Mouse (Mus musculus) testis, adult 2 months (tissue): ENCODE results near the gene Ctf1. TPM values are rescaled to one million over a fixed set of nuclear protein-coding genes. Genes with fewer than 3 reads are reported as not detected.
A peak's percentile ranks its signal among the peaks of the same experiment; 100 is the strongest.

Experiments
- H3K27ac ChIP-seq: fragments of 200-500 bp; 2 replicates; pipeline ENCODE4 v1.5.1; 2012; ENCODE audit warnings: low read depth, low read length; ENCODE audit not compliant: control insufficient read depth, insufficient read depth
- H3K27me3 ChIP-seq: fragments of 200-500 bp; 2 replicates; pipeline ENCODE4 v1.6.1; 2012; ENCODE audit warnings: mild to moderate bottlenecking, low read length, moderate library complexity; ENCODE audit not compliant: control insufficient read depth, insufficient read depth
- H3K36me3 ChIP-seq: fragments of 200-500 bp; 2 replicates; pipeline ENCODE4 v1.6.1; 2012; ENCODE audit warnings: mild to moderate bottlenecking, low read length; ENCODE audit not compliant: control insufficient read depth, insufficient read depth
- H3K4me1 ChIP-seq: fragments of 200-500 bp; 2 replicates; pipeline ENCODE4 v1.6.1; 2012; ENCODE audit warnings: low read length; ENCODE audit not compliant: control insufficient read depth, insufficient read depth
- H3K4me3 ChIP-seq: fragments of 200-500 bp; 2 replicates; pipeline ENCODE4 v1.5.1; 2012; ENCODE audit warnings: low read depth, mild to moderate bottlenecking, low read length, moderate library complexity, mixed read lengths; ENCODE audit not compliant: control insufficient read depth
- CTCF ChIP-seq: fragments of 200-500 bp; IDR thresholded peaks from 2 replicates; pipeline ENCODE4 v1.5.1; 2012; ENCODE audit warnings: low read depth, mild to moderate bottlenecking, inconsistent platforms, low read length, moderate library complexity; ENCODE audit not compliant: control insufficient read depth, insufficient read depth, insufficient replicate concordance
- POLR2A ChIP-seq: fragments of 200-500 bp; IDR thresholded peaks from 2 replicates; pipeline ENCODE4 v1.6.1; 2012; ENCODE audit warnings: low read depth, mild to moderate bottlenecking, inconsistent platforms, low read length, moderate library complexity; ENCODE audit not compliant: control insufficient read depth
- polyA plus RNA-seq: library from polyadenylated mRNA; depleted of rRNA; stranded (reverse); fragments of >200 nt; gene quantifications from 2 replicates; pipeline ENCODE4 v1.2.3, GENCODE M21; 2012; rRNA removed

Ctf1 gene
- polyA plus RNA-seq, 1 experiment = 4.7 TPM

- Histone ChIP-seq H3K27me3 (no peaks in the 10 kb centered on the region), H3K27ac (no peak overlapping the region), H3K4me3 (no peak overlapping the region), H3K36me3 (no peaks in the 10 kb centered on the region), H3K4me1 (peaks cover 3% of the 10 kb centered on the region)
- TF ChIP-seq CTCF (peak; percentile 81; the same call in 1 of the 2 replicates), POLR2A (no peak)
Measured at GRCm38 (mm10) chr7:127761026-127761425, 48.5 kb downstream of the Ctf1 start.

- Histone ChIP-seq H3K27me3 (no peaks in the 10 kb centered on the region), H3K36me3 (no peaks in the 10 kb centered on the region), H3K27ac (no peak overlapping the region), H3K4me1 (peaks cover 20% of the 10 kb centered on the region), H3K4me3 (no peak overlapping the region)
- TF ChIP-seq POLR2A (no peak), CTCF (no peak)
Measured at GRCm38 (mm10) chr7:127763642-127764041, 51.1 kb downstream of the Ctf1 start.

GRCm38 (mm10) chr7:127765756-127766155 lies 53.2 kb downstream of the Ctf1 start:
- no peak overlapping the region for H3K27ac ChIP-seq
- no peaks in the 10 kb centered on the region for H3K36me3 ChIP-seq
- H3K4me1 ChIP-seq = peaks cover 29% of the 10 kb centered on the region
- no peaks in the 10 kb centered on the region for H3K27me3 ChIP-seq
- no peak overlapping the region for H3K4me3 ChIP-seq
- no peak for TF ChIP-seq CTCF
- TF ChIP-seq POLR2A = no peak

DNA sequence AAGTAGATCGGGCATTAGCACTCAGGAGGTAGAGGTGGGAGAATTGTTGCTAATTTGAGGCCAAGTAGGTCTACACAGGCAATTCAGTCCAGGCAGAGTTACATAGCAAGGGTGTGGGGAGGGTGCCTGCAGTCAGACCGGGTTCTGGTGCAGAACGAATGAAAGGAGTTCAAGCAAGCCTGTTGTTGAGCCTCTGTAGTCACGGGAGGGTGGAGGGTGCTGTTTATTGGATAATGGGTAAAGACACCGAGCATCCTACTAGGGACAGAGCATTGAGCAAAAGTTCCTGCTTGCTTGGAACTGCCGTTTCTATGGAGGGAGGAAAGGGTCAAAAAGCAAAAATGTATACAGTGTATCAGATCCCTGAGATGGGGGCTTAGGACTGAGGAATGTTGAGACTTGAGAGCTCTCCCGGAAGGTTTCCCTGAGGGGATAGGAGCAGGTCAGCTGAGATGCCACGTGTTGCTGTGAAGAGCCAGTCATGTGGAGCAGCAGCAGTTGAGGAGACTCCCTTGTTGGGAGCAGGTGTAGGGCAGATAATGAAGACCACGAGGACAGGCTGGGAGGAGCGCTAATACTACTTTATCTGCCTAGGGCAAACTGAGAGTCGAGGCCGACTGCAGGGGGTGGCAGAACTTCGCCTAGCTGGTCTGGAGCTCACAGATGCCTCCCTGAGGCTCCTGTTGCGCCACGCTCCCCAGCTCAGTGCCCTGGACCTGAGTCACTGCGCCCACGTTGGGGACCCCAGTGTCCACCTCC lies 54.5 kb downstream of the Ctf1 start:
- Histone ChIP-seq H3K36me3 (no peaks in the 10 kb centered on the region), H3K4me1 (peaks cover 33% of the 10 kb centered on the region), H3K27ac (peak overlapping the region; percentile 98), H3K4me3 (peak overlapping the region; percentile 89), H3K27me3 (no peaks in the 10 kb centered on the region)
- TF ChIP-seq POLR2A (no peak), CTCF (no peak)

Other genes starting within 250 kb of the Ctf1 start
- gene Fbrs, start 233.5 kb upstream of the Ctf1 start, polyA plus RNA-seq = 42.8 and 44.8 TPM in 2 replicates
- 13.7 and 20.0 TPM in 2 replicates for gene Srcap, start 200.8 kb upstream of the Ctf1 start, polyA plus RNA-seq
- 6.1 and 6.6 TPM in 2 replicates for gene Gm42715, start 193.2 kb upstream of the Ctf1 start, polyA plus RNA-seq
- 4.3 and 4.5 TPM in 2 replicates for gene Tmem265, start 151.3 kb upstream of the Ctf1 start, polyA plus RNA-seq
- 1,776 and 1,820 TPM in 2 replicates for gene Phkg2, start 139.4 kb upstream of the Ctf1 start, polyA plus RNA-seq
- gene Ccdc189, start 124.1 kb upstream of the Ctf1 start, polyA plus RNA-seq = 200 and 220 TPM in 2 replicates
- gene Rnf40, start 124.0 kb upstream of the Ctf1 start, polyA plus RNA-seq = 56.5 and 63.5 TPM in 2 replicates
- gene Zfp629, start 96.9 kb upstream of the Ctf1 start, polyA plus RNA-seq = 10.4 and 14.9 TPM in 2 replicates
- 69.0 and 79.6 TPM in 2 replicates for gene Bcl7c, start 3.8 kb upstream of the Ctf1 start, polyA plus RNA-seq
- gene Ctf2, start 19.4 kb downstream of the Ctf1 start, polyA plus RNA-seq = 0.07 TPM in 1 of 2 replicates, not detected in the other
- 36.9 and 37.2 TPM in 2 replicates for gene Fbxl19, start 31.8 kb downstream of the Ctf1 start, polyA plus RNA-seq
- gene Orai3, start 57.1 kb downstream of the Ctf1 start, polyA plus RNA-seq = 13.8 and 13.9 TPM in 2 replicates
- gene Setd1a, start 63.9 kb downstream of the Ctf1 start, polyA plus RNA-seq = 15.9 and 18.2 TPM in 2 replicates
- not detected in 2 replicates for gene Gm49388, start 72.9 kb downstream of the Ctf1 start, polyA plus RNA-seq
- 6.1 and 7.1 TPM in 2 replicates for gene Hsd3b7, start 87.9 kb downstream of the Ctf1 start, polyA plus RNA-seq
- 18.3 and 19.4 TPM in 2 replicates for gene Stx4a, start 111.6 kb downstream of the Ctf1 start, polyA plus RNA-seq
- 2.2 and 2.4 TPM in 2 replicates for gene Stx1b, start 111.8 kb downstream of the Ctf1 start, polyA plus RNA-seq
- 57.9 and 60.3 TPM in 2 replicates for gene Zfp646, start 163.5 kb downstream of the Ctf1 start, polyA plus RNA-seq
- 3.2 TPM in 2 replicates for gene Zfp668, start 164.1 kb downstream of the Ctf1 start, polyA plus RNA-seq
- 0.76 and 0.88 TPM in 2 replicates for gene Prss53, start 178.2 kb downstream of the Ctf1 start, polyA plus RNA-seq
- gene Gm21974, start 182.7 kb downstream of the Ctf1 start, polyA plus RNA-seq = not detected in 2 replicates
- 29.3 and 39.0 TPM in 2 replicates for gene Vkorc1, start 182.9 kb downstream of the Ctf1 start, polyA plus RNA-seq
- 7.9 and 10.6 TPM in 2 replicates for gene Bckdk, start 191.3 kb downstream of the Ctf1 start, polyA plus RNA-seq
- 98.4 and 105 TPM in 2 replicates for gene Kat8, start 199.8 kb downstream of the Ctf1 start, polyA plus RNA-seq
- 0.26 and 4.0 TPM in 2 replicates for gene Prss8, start 217.4 kb downstream of the Ctf1 start, polyA plus RNA-seq
- gene Prss36, start 234.0 kb downstream of the Ctf1 start, polyA plus RNA-seq = 5.9 and 6.3 TPM in 2 replicates